Mouse (Mus musculus) CH12.LX (cell line): ENCODE data around the gene Spata31d1b.

ENCODE experiments used
- CTCF ChIP-seq, 2 experiments: IDR thresholded peaks in 1 of 2; conservative IDR thresholded peaks in 1 of 2; 2 replicates each; pipeline ENCODE4 v1.5.1; 2011 to 2012; ENCODE audit warnings: low read depth in 2 of 2, low read length in 2 of 2, improper control_type of control experiment in 1 of 2, inconsistent platforms in 1 of 2, mild to moderate bottlenecking in 1 of 2, moderate library complexity in 1 of 2
- ELF1 ChIP-seq: IDR thresholded peaks from 2 replicates; pipeline ENCODE4 v1.6.1; 2014; ENCODE audit warnings: low read depth, mild to moderate bottlenecking, inconsistent platforms, low read length, improper control_type of control experiment
- HCFC1 ChIP-seq: IDR thresholded peaks from 2 replicates; pipeline ENCODE4 v1.6.1; 2012; ENCODE audit warnings: low read depth, mild to moderate bottlenecking, inconsistent platforms, low read length, improper control_type of control experiment
- IRF4 ChIP-seq: IDR thresholded peaks from 2 replicates; pipeline ENCODE4 v1.6.1; 2014; ENCODE audit warnings: low read depth, mild to moderate bottlenecking, inconsistent platforms, low read length, improper control_type of control experiment
- MAX ChIP-seq: IDR thresholded peaks from 2 replicates; pipeline ENCODE4 v1.6.1; 2011; ENCODE audit warnings: low read length, improper control_type of control experiment
- MEF2A ChIP-seq: IDR thresholded peaks from 2 replicates; pipeline ENCODE4 v1.6.1; 2014; ENCODE audit warnings: low read depth, mild to moderate bottlenecking, inconsistent platforms, low read length, improper control_type of control experiment, borderline replicate concordance
- POLR2A ChIP-seq: IDR thresholded peaks from 2 replicates; pipeline ENCODE4 v1.6.1; 2011; ENCODE audit warnings: low read depth, mild to moderate bottlenecking, improper control_type of control experiment, low read length
- RAD21 ChIP-seq: IDR thresholded peaks from 2 replicates; pipeline ENCODE4 v1.6.1; 2011; ENCODE audit warnings: low read depth, mild to moderate bottlenecking, low read length, improper control_type of control experiment, moderate library complexity
- ZKSCAN1 ChIP-seq: IDR thresholded peaks from 2 replicates; pipeline ENCODE4 v1.6.1; 2012; ENCODE audit warnings: low read depth, inconsistent platforms, low read length, improper control_type of control experiment, borderline replicate concordance

DNA sequence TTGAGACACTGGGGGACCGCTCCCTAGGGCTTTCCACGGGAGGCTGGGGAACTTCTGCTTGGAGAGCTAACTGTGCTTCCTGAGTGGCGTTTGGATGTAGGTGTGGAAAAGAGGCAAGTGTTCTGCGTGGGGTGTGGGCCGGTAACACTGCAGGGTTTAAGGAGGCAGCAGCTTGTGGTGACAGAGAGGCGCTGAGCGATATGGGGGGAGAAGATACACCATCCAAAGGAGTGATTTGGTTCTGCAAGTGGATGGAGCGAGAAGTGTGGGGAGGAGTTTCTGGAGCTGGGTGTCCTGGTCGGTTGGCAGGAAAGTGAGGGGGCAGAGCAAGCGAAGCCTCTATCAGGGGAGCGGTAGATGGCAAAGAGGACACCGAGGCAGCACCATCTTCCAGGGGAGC, 8.6 kb upstream of the Spata31d1b start:
- TF ChIP-seq POLR2A (no peak), ELF1 (no peak), CTCF (conservative IDR thresholded peaks at IDR 0.05 in 1 of 2, IDR thresholded peaks at IDR 0.05 in 1 of 2; ENCODE audit: low read depth in 2 of 2, low read length in 2 of 2) (no peak), MAX (no peak), IRF4 (no peak), ZKSCAN1 (no peak), HCFC1 (no peak), MEF2A (no peak), RAD21 (no peak)
